ENCODE assay signal across 8 mouse cellular contexts in the genomic region with DNA sequence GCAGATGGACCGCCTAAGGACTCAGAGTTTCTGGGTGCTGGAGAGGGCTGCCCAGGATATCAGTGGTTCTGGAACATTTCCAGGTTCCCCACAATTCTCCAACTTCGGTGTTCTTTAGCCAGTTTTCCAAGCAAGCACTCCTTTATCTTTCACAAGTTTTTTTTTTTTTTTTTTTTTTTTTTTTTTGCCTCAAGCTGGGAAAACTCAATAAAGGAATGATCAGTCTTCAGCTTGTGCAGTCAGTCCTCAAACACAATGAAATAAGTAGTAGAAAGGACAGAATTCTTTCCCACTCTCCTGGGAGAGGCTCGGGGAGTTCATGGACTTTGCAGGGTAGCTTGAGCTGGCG. TPM values are rescaled to one million over a fixed set of nuclear protein-coding genes. Genes with fewer than 3 reads are reported as not detected.
A peak's percentile ranks its signal among the peaks of the same experiment; 100 is the strongest.
DNase-seq lines count a peak whose midpoint lies in the region; ATAC-seq and TF ChIP-seq lines count a peak whose summit lies in the region.

No protein-coding gene starts in this region.

- no peak for TF ChIP-seq POLR2A in spleen, adult 2 months (IDR thresholded peaks at IDR 0.05; ENCODE audit: low read depth, low read length)

- 36% methylated on average over 4 of the region's 4 CpGs for WGBS in spleen, adult 2 months
- WGBS in liver, embryonic 11.5 days: 14% methylated on average over 4 of the region's 4 CpGs
- 14% methylated on average over 4 of the region's 4 CpGs for WGBS in stomach, embryonic 16.5 days

- intact Hi-C loops in gastrocnemius, adult 2 months (cut with DNase I): no loop called here

- DNase-seq in gastrocnemius, adult 2 months: no peak
- DNase-seq in gastrocnemius, postnatal 4 days (ENCODE audit: low spot score in 2 of 2): no peak
- no peak for DNase-seq in spleen, adult 2 months (ENCODE audit: low read depth in 1 of 2, low spot score in 2 of 2)
- DNase-seq in spleen, postnatal 14 days (ENCODE audit: low spot score in 2 of 2): no peak
- DNase-seq in liver, embryonic 11.5 days (ENCODE audit: low spot score): no peak
- DNase-seq in left cerebral cortex, adult 18-20 months (ENCODE audit: low spot score in 2 of 2): no peak
- no peak for DNase-seq in adrenal gland, adult (ENCODE audit: inconsistent age in 2 of 2, low spot score in 1 of 2)

- TF ChIP-seq CTCF in gastrocnemius, adult 2 months (IDR thresholded peaks at IDR 0.05): no peak
- TF ChIP-seq CTCF in spleen, adult 2 months (IDR thresholded peaks at IDR 0.05; ENCODE audit: extremely low read depth, insufficient read depth, insufficient read length, insufficient replicate concordance): no peak

- peak overlapping the region; percentile 95 for H3K4me2 ChIP-seq in liver, embryonic 11.5 days
- H3K4me2 ChIP-seq in stomach, embryonic 16.5 days (ENCODE audit: low read depth, low read length): peak overlapping the region; percentile 94

- H3K36me3 ChIP-seq in spleen, adult 2 months (ENCODE audit: control insufficient read depth, insufficient read depth, low read length): no peaks in the 10 kb centered on the region
- no peaks in the 10 kb centered on the region for H3K36me3 ChIP-seq in liver, embryonic 11.5 days (ENCODE audit: control insufficient read depth, insufficient read depth, low read length)
- no peaks in the 10 kb centered on the region for H3K36me3 ChIP-seq in stomach, embryonic 16.5 days (ENCODE audit: control insufficient read depth, insufficient read depth, low read length)

- H3K9ac ChIP-seq in liver, embryonic 11.5 days (ENCODE audit: low read depth, low read length): peak overlapping the region; percentile 73
- peak overlapping the region; percentile 64 for H3K9ac ChIP-seq in stomach, embryonic 16.5 days (ENCODE audit: low read length)

- peak overlapping the region; percentile 79 for H3K27ac ChIP-seq in gastrocnemius, adult 2 months
- peak overlapping the region; percentile 50; the same call in 1 of the 2 replicates for H3K27ac ChIP-seq in spleen, adult 2 months (ENCODE audit: insufficient read depth, low read length)
- peak overlapping the region; percentile 100 for H3K27ac ChIP-seq in liver, embryonic 11.5 days (ENCODE audit: low read depth, low read length)
- H3K27ac ChIP-seq in stomach, embryonic 16.5 days (ENCODE audit: low read length): peak overlapping the region; percentile 74

- H3K4me3 ChIP-seq in gastrocnemius, adult 2 months: peak overlapping the region; percentile 74
- H3K4me3 ChIP-seq in spleen, adult 2 months (ENCODE audit: extremely low read depth, insufficient read depth, insufficient read length): peak overlapping the region; percentile 32; the same call in 1 of the 2 replicates
- H3K4me3 ChIP-seq in liver, embryonic 11.5 days (ENCODE audit: low read depth, low read length): peak overlapping the region; percentile 68
- peak overlapping the region; percentile 61 for H3K4me3 ChIP-seq in stomach, embryonic 16.5 days (replicated peaks; ENCODE audit: low read length)

- ATAC-seq in liver, embryonic 11.5 days (replicated peaks; ENCODE audit: low FRiP score): no peak
- ATAC-seq in stomach, embryonic 16.5 days (ENCODE audit: insufficient read depth, low FRiP score): no peak

- H3K4me1 ChIP-seq in spleen, adult 2 months (ENCODE audit: control insufficient read depth, insufficient read depth, insufficient read length): peaks cover 5% of the 10 kb centered on the region; the same call in 1 of the 2 replicates
- H3K4me1 ChIP-seq in liver, embryonic 11.5 days (replicated peaks; ENCODE audit: control insufficient read depth, insufficient read depth, low read length): peaks cover 28% of the 10 kb centered on the region
- H3K4me1 ChIP-seq in stomach, embryonic 16.5 days (ENCODE audit: control insufficient read depth, insufficient read depth, low read length): peaks cover 11% of the 10 kb centered on the region

- H3K27me3 ChIP-seq in spleen, adult 2 months (ENCODE audit: control insufficient read depth, insufficient read depth, low read length): peaks cover 8% of the 10 kb centered on the region
- peaks cover 3% of the 10 kb centered on the region; the same call in 1 of the 2 replicates for H3K27me3 ChIP-seq in liver, embryonic 11.5 days (replicated peaks; ENCODE audit: control insufficient read depth, insufficient read depth, low read length)
- H3K27me3 ChIP-seq in stomach, embryonic 16.5 days (ENCODE audit: control insufficient read depth, insufficient read depth, low read length): peaks cover 5% of the 10 kb centered on the region; the same call in 1 of the 2 replicates

- no peaks in the 10 kb centered on the region for H3K9me3 ChIP-seq in liver, embryonic 11.5 days (ENCODE audit: control insufficient read depth, low read length)
- H3K9me3 ChIP-seq in stomach, embryonic 16.5 days (replicated peaks; ENCODE audit: control insufficient read depth, low read length): no peaks in the 10 kb centered on the region; the same call in 1 of the 2 replicates

RNA-seq across cellular contexts. Expression of gene Wapl, which starts 11.3 kb away (rescaled TPM):
- 10 to 100 TPM; 38.8 to 40.0 TPM for total RNA-seq in gastrocnemius, adult 2 months (2021)
- total RNA-seq in gastrocnemius, postnatal 4 days (2021): 10 to 100 TPM; 48.5 to 53.4 TPM
- 4.5 and 7.1 TPM in 2 replicates for polyA plus RNA-seq in spleen, adult 2 months (2012; rRNA removed)
- 38.8 and 41.4 TPM in 2 replicates for polyA plus RNA-seq in liver, embryonic 11.5 days (2014; fragmentation: Nextera tagmentation; extraction: Ambion mirVana)
- polyA plus RNA-seq in stomach, embryonic 16.5 days (2015; fragmentation: Nextera tagmentation; extraction: Ambion mirVana): 17.4 and 22.5 TPM in 2 replicates
- 10 to 100 TPM; 44.7 to 46.0 TPM for total RNA-seq in left cerebral cortex, adult 18-20 months (2021)

Comparison
In these comparisons a context has a peak if more than half of its experiments do, and no peak if none do; other contexts are left out.
1. H3K27ac ChIP-seq: peak in every context shown above with its lines; median percentile 100 in liver, embryonic 11.5 days; 79 in gastrocnemius, adult 2 months; 74 in stomach, embryonic 16.5 days; 50 in spleen, adult 2 months.